ENCODE assay signal across 19 mouse cellular contexts in genomic region chr12:95205081-95205480, GRCm38 (mm10).
"Had no signal": no experiment of that assay in that cellular context is flagged by ENCODE, and none has a peak within 500 bp of the region (broad histone marks: within the 10 kb centered on the region; RNA-seq: fewer than 3 reads in every experiment).

No protein-coding gene starts in this region.

- H3K4me2 ChIP-seq: kidney, embryonic 15.5 days; limb, embryonic 13.5 days; liver, embryonic 12.5 days; liver, embryonic 15.5 days; lung, embryonic 15.5 days; neural tube, embryonic 12.5 days; neural tube, embryonic 15.5 days had no signal

- H3K27ac ChIP-seq: kidney, embryonic 15.5 days; limb, embryonic 10.5 days; limb, embryonic 13.5 days; liver, embryonic 12.5 days; liver, embryonic 15.5 days; lung, embryonic 15.5 days; neural tube, embryonic 12.5 days; neural tube, embryonic 15.5 days; stomach, postnatal 0 days had no signal

- H3K36me3 ChIP-seq: kidney, embryonic 15.5 days; limb, embryonic 10.5 days; limb, embryonic 13.5 days; liver, embryonic 12.5 days; liver, embryonic 15.5 days; lung, embryonic 15.5 days; neural tube, embryonic 12.5 days; neural tube, embryonic 15.5 days had no signal

- ATAC-seq: liver, embryonic 12.5 days had no signal

- H3K9ac ChIP-seq: kidney, embryonic 15.5 days; limb, embryonic 13.5 days; liver, embryonic 12.5 days; liver, embryonic 15.5 days; lung, embryonic 15.5 days; neural tube, embryonic 12.5 days; neural tube, embryonic 15.5 days had no signal

- H3K9me3 ChIP-seq: kidney, embryonic 15.5 days; limb, embryonic 10.5 days; limb, embryonic 13.5 days; liver, embryonic 12.5 days; liver, embryonic 15.5 days; lung, embryonic 15.5 days; neural tube, embryonic 12.5 days; neural tube, embryonic 15.5 days had no signal

- DNase-seq: kidney, adult 11 months; kidney, adult 8-10 months; kidney, postnatal 10 days; kidney, postnatal 36 days; liver; lung, postnatal 10 days; lung, postnatal 4 days; thymus, adult 2 months; thymus, postnatal 14 days; thymus, postnatal 4 days had no signal

- H3K4me3 ChIP-seq: kidney, embryonic 15.5 days; limb, embryonic 10.5 days; limb, embryonic 13.5 days; liver, embryonic 12.5 days; liver, embryonic 15.5 days; lung, embryonic 15.5 days; neural tube, embryonic 12.5 days; neural tube, embryonic 15.5 days had no signal

- H3K4me1 ChIP-seq: kidney, embryonic 15.5 days; limb, embryonic 10.5 days; limb, embryonic 13.5 days; liver, embryonic 12.5 days; liver, embryonic 15.5 days; lung, embryonic 15.5 days; neural tube, embryonic 12.5 days; neural tube, embryonic 15.5 days had no signal

- H3K27me3 ChIP-seq: kidney, embryonic 15.5 days; limb, embryonic 13.5 days; liver, embryonic 12.5 days; liver, embryonic 15.5 days; lung, embryonic 15.5 days; neural tube, embryonic 12.5 days; neural tube, embryonic 15.5 days had no signal
